Mouse (Mus musculus): ENCODE measurements around the gene Cep128.

GRCm38 (mm10) chr12:91013043-91013442, 371.2 kb downstream of the Cep128 start:
- no peak for TF ChIP-seq POLR2A (IDR thresholded peaks at IDR 0.05; ENCODE audit: borderline replicate concordance, extremely low read depth, low read depth, low read length)
- TF ChIP-seq CTCF (IDR thresholded peaks at IDR 0.05; ENCODE audit: insufficient read depth, low read length): no peak

Data from lung, adult 2 months (tissue).